In genomic region chr12:82169571-82170431, GRCm38 (mm10) we compare ENCODE assay signal across 8 mouse cellular contexts. TPM values are rescaled to one million over a fixed set of nuclear protein-coding genes. Genes with fewer than 3 reads are reported as not detected.
DNase-seq lines count a peak whose midpoint lies in the region; ATAC-seq and TF ChIP-seq lines count a peak whose summit lies in the region.

No protein-coding gene starts in this region.

- no peaks in the 10 kb centered on the region for H3K9me3 ChIP-seq in G1E (replicated peaks)
- no peaks in the 10 kb centered on the region for H3K9me3 ChIP-seq in hindbrain, embryonic 12.5 days (replicated peaks)
- no peaks in the 10 kb centered on the region for H3K9me3 ChIP-seq in lung, postnatal 0 days (ENCODE audit: low read length)

- TF ChIP-seq CTCF in G1E (IDR thresholded peaks at IDR 0.05; ENCODE audit: low read depth, low read length): no peak
- no peak; the same call in 1 of the 2 replicates for TF ChIP-seq CTCF in lung, postnatal 0 days (IDR thresholded peaks at IDR 0.05)

- WGBS in hindbrain, embryonic 12.5 days: under 1% methylated on average over 81 of the region's 109 CpGs
- under 1% methylated on average over 59 of the region's 109 CpGs for WGBS in lung, postnatal 0 days

- H3K4me3 ChIP-seq in G1E (ENCODE audit: low read depth, low read length): peak overlapping the region; percentile 81
- H3K4me3 ChIP-seq in hindbrain, embryonic 12.5 days: peak overlapping the region; percentile 89
- H3K4me3 ChIP-seq in lung, postnatal 0 days (ENCODE audit: low read depth, low read length): peak overlapping the region; percentile 96

- no peak for TF ChIP-seq EP300 in lung, postnatal 0 days (IDR thresholded peaks at IDR 0.05)

- H3K9ac ChIP-seq in hindbrain, embryonic 12.5 days: peak overlapping the region; percentile 95
- peak overlapping the region; percentile 87 for H3K9ac ChIP-seq in lung, postnatal 0 days (replicated peaks; ENCODE audit: low read depth)

- peak overlapping the region; percentile 88 for H3K4me2 ChIP-seq in hindbrain, embryonic 12.5 days (replicated peaks)
- peak overlapping the region; percentile 98 for H3K4me2 ChIP-seq in lung, postnatal 0 days (replicated peaks; ENCODE audit: low read depth, low read length)

- DNase-seq in G1E (ENCODE audit: low spot score): peak; percentile 93
- DNase-seq in cerebellum, adult 8-10 months: peak; percentile 61
- DNase-seq in frontal cortex, postnatal 14 days (ENCODE audit: low spot score in 2 of 2): peak; percentile 55 to 65
- DNase-seq in layer of hippocampus, postnatal 14 days (ENCODE audit: low spot score in 2 of 2): peak; percentile 81 to 83
- DNase-seq in lung, postnatal 0 days (ENCODE audit: low spot score): peak; percentile 75
- DNase-seq in ovary, postnatal 10 days (ENCODE audit: low spot score): peak; percentile 50
- DNase-seq in thymus, postnatal 14 days: peak; percentile 86

- H3K36me3 ChIP-seq in G1E (replicated peaks): peaks cover 16% of the 10 kb centered on the region
- no peaks in the 10 kb centered on the region for H3K36me3 ChIP-seq in hindbrain, embryonic 12.5 days
- H3K36me3 ChIP-seq in lung, postnatal 0 days (ENCODE audit: insufficient read depth, low read length): no peaks in the 10 kb centered on the region

- peak overlapping the region; percentile 94 for H3K27ac ChIP-seq in hindbrain, embryonic 12.5 days
- peak overlapping the region; percentile 92 for H3K27ac ChIP-seq in lung, postnatal 0 days (ENCODE audit: low read length)

- peaks cover 59% of the 10 kb centered on the region for H3K4me1 ChIP-seq in G1E (ENCODE audit: insufficient read depth, low read depth, low read length)
- peaks cover 36% of the 10 kb centered on the region for H3K4me1 ChIP-seq in hindbrain, embryonic 12.5 days
- H3K4me1 ChIP-seq in lung, postnatal 0 days (ENCODE audit: insufficient read depth, low read depth, low read length): peaks cover 10% of the 10 kb centered on the region

- ATAC-seq in G1E (ENCODE audit: extremely low read depth, insufficient number of reproducible peaks, low FRiP score, poor library complexity, severe bottlenecking): peak; percentile 22; the same call in 1 of the 2 replicates
- ATAC-seq in hindbrain, embryonic 12.5 days (ENCODE audit: low FRiP score): peak; percentile 75
- peak; percentile 72 for ATAC-seq in lung, postnatal 0 days

- H3K27me3 ChIP-seq in G1E (ENCODE audit: insufficient read depth, low read length): peaks cover 14% of the 10 kb centered on the region
- H3K27me3 ChIP-seq in hindbrain, embryonic 12.5 days: no peaks in the 10 kb centered on the region
- H3K27me3 ChIP-seq in lung, postnatal 0 days (replicated peaks; ENCODE audit: insufficient read depth, low read length): no peaks in the 10 kb centered on the region

RNA-seq across cellular contexts. Expression of gene Sipa1l1, which starts 0.7 kb away (rescaled TPM):
- 330 and 365 TPM in 2 replicates for total RNA-seq in G1E (2014; fragmentation: Nextera tagmentation)
- total RNA-seq in G1E (2017): 145 and 161 TPM in 2 replicates
- 107 and 141 TPM in 2 replicates for polyA plus RNA-seq in G1E (2012)
- polyA plus RNA-seq in hindbrain, embryonic 12.5 days (2016; fragmentation: Nextera tagmentation; extraction: Ambion mirVana): 26.0 and 33.3 TPM in 2 replicates
- 100 to 1,000 TPM; 159 to 165 TPM for total RNA-seq in layer of hippocampus, postnatal 14 days (2021)
- 10.2 and 11.7 TPM in 2 replicates for polyA plus RNA-seq in lung, postnatal 0 days (2015; fragmentation: Nextera tagmentation; extraction: Ambion mirVana)

Comparison
In these comparisons a context has a peak if more than half of its experiments do, and no peak if none do; other contexts are left out.
1. Peak in every context shown above with its lines: DNase-seq, ATAC-seq, H3K4me3 ChIP-seq and H3K27ac ChIP-seq.
2. ATAC-seq: peak in every context shown above with its lines; median percentile 75 in hindbrain, embryonic 12.5 days; 72 in lung, postnatal 0 days; 22 in G1E.